Mouse (Mus musculus) myocyte (in vitro differentiated cells): ENCODE measurements around the gene Gm20388. TPM values are rescaled to one million over a fixed set of nuclear protein-coding genes. Genes with fewer than 3 reads are reported as not detected.

Experiments
- H3K27me3 ChIP-seq: one replicate; pipeline ENCODE4 v1.6.1; 2011; ENCODE audit not compliant: control insufficient read depth, insufficient read depth, insufficient read length
- H3K36me3 ChIP-seq: one replicate; pipeline ENCODE4 v1.6.1; 2011; ENCODE audit not compliant: control insufficient read depth, insufficient read depth
- H3K4me2 ChIP-seq: one replicate; pipeline ENCODE4 v1.6.1; 2011; ENCODE audit warnings: low read depth, control low read depth
- H3K4me3 ChIP-seq: one replicate; pipeline ENCODE4 v1.5.1; 2011; ENCODE audit warnings: mild to moderate bottlenecking, control low read depth, moderate library complexity
- H3K79me2 ChIP-seq: one replicate; pipeline ENCODE4 v1.6.1; 2011; ENCODE audit not compliant: control insufficient read depth, insufficient read depth
- H3ac ChIP-seq: one replicate; pipeline ENCODE4 v1.6.1; 2011; ENCODE audit not compliant: control insufficient read depth, insufficient read length
- CEBPB ChIP-seq: IDR thresholded peaks from 2 replicates; pipeline ENCODE4 v1.6.1; 2011; ENCODE audit warnings: mild to moderate bottlenecking, moderate library complexity; ENCODE audit not compliant: poor library complexity, insufficient read depth, severe bottlenecking
- E2F4 ChIP-seq: IDR thresholded peaks from one replicate; pipeline ENCODE4 v1.6.1; 2011; ENCODE audit warnings: mild to moderate bottlenecking, control low read depth, moderate library complexity; ENCODE audit not compliant: insufficient read depth
- MAX ChIP-seq: IDR thresholded peaks from one replicate; pipeline ENCODE4 v1.6.1; 2011; ENCODE audit warnings: low read depth, mild to moderate bottlenecking, control low read depth
- MYOD1 ChIP-seq, 3 experiments: IDR thresholded peaks; one replicate each; pipeline ENCODE4 v1.6.1; 2011; ENCODE audit warnings: control low read depth in 2 of 3, low read depth in 2 of 3, mild to moderate bottlenecking in 2 of 3, moderate library complexity in 1 of 3; ENCODE audit not compliant: insufficient read length in 2 of 3, control insufficient read depth in 1 of 3
- MYOG ChIP-seq, 3 experiments: IDR thresholded peaks; one replicate each; pipeline ENCODE4 v1.6.1; 2011; ENCODE audit warnings: control low read depth in 2 of 3, low read depth in 2 of 3, mild to moderate bottlenecking in 2 of 3; ENCODE audit not compliant: insufficient read length in 2 of 3, control insufficient read depth in 1 of 3, insufficient read depth in 1 of 3
- POLR2A ChIP-seq: IDR thresholded peaks from one replicate; pipeline ENCODE4 v1.6.1; 2011; ENCODE audit warnings: low read depth, mild to moderate bottlenecking, control low read depth, moderate library complexity; ENCODE audit not compliant: insufficient read length
- POLR2AphosphoS2 ChIP-seq: IDR thresholded peaks from one replicate; pipeline ENCODE4 v1.6.1; 2011; ENCODE audit warnings: low read depth, control low read depth; ENCODE audit not compliant: insufficient read length
- REST ChIP-seq: IDR thresholded peaks from one replicate; pipeline ENCODE4 v1.6.1; 2011; ENCODE audit warnings: mild to moderate bottlenecking, control low read depth, moderate library complexity; ENCODE audit not compliant: insufficient read depth, insufficient read length
- SRF ChIP-seq: IDR thresholded peaks from one replicate; pipeline ENCODE4 v1.6.1; 2011; ENCODE audit warnings: low read depth; ENCODE audit not compliant: control insufficient read depth, insufficient read length
- TCF12 ChIP-seq: IDR thresholded peaks from one replicate; pipeline ENCODE4 v1.6.1; 2011; ENCODE audit warnings: mild to moderate bottlenecking, control low read depth; ENCODE audit not compliant: poor library complexity, insufficient read depth, severe bottlenecking
- TCF3 ChIP-seq: IDR thresholded peaks from one replicate; pipeline ENCODE4 v1.6.1; 2011; ENCODE audit warnings: low read depth, control low read depth; ENCODE audit not compliant: insufficient read length
- USF1 ChIP-seq: IDR thresholded peaks from one replicate; pipeline ENCODE4 v1.6.1; 2011; ENCODE audit warnings: low read depth, mild to moderate bottlenecking, control low read depth, moderate library complexity
- polyA plus RNA-seq: library from polyadenylated mRNA; unstranded; fragments of >200 nt; fragmentation: generic; extraction: Trizol; gene quantifications from one replicate; pipeline ENCODE4 v1.2.1, GENCODE M21; 2012; ENCODE audit warnings: missing spikeins

The Gm20388 gene
- polyA plus RNA-seq, 1 experiment, result 15.3 TPM

DNA sequence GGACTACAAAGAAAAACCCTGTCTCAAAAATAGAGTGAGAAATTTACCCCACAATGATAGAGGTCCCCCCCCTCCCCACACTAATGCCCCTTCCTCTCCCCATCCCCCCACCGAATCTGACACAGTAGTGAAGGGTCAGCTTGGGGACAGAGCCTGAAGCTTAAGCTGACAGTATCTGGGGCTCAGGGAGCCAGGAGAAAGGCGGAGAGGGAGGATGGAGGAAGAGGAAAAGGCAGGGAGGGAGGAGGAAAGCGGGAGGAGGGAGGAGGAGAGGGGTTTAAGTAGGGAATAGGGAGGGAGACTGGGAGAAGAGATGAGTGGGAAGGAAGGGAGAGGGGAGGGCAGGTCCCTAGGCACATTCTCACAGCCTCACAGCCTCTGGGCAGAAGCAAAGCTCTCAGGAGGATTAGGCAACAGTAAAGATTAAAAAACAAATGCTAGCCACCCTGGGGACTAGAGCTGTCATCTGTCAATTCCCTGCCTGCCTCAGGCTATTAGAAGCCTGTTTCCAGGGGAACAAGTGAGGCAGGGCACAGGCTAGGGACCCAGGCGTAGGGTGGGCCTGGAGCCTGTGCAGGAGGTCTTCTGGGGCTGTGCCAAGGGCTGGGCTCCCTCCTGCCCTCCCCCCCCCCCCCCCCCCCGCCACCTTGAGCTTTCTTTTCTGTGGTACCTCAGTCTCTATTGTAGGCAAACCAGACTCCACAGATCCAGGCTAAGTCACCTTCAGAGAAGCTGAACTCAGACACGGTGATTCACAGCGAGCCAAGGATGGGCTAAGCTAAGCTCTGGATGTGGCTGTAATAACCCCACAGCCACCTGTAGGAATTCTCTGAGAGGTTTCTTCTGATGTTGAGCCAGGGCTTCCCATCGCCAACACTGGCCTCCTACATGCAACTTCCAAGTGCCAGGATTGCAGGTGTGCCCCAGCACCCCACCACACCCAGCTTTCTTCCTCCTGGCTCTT is 706.3 kb downstream of the Gm20388 start:
- Histone ChIP-seq H3K4me2 (no peak overlapping the region), H3K27me3 (no peaks in the 10 kb centered on the region), H3K79me2 (no peaks in the 10 kb centered on the region), H3K4me3 (no peak overlapping the region), H3K36me3 (no peaks in the 10 kb centered on the region), H3ac (no peak overlapping the region)
- TF ChIP-seq MAX (no peak), SRF (no peak), CEBPB (no peak), USF1 (no peak), MYOD1 (IDR thresholded peaks at IDR 0.05; ENCODE audit: control insufficient read depth in 1 of 3, insufficient read length in 2 of 3, low read depth in 2 of 3) (no peak), E2F4 (no peak), MYOG (IDR thresholded peaks at IDR 0.05; ENCODE audit: control insufficient read depth in 1 of 3, insufficient read depth in 1 of 3, insufficient read length in 2 of 3, low read depth in 2 of 3) (no peak), POLR2AphosphoS2 (no peak), TCF12 (no peak), TCF3 (no peak), POLR2A (no peak), REST (no peak)

DNA sequence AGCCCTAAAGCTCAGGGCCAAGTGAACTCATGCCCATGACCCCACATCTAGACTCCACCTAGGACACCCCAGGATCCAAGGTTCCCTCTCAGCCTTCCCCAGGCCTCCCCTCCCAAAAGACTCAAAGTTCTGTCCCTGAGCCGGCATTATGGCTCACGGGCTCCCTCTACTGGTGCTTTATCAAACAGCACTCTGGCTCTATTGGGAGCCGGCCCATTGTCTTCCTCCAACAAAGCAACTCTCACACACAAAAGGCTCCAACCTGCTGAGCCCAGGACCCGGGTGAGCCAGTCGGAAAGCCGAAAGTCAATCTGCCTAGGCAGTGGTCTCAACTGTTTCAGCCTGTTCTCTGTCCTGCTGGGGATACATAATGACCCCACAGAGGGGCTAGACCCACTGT is 707.5 kb downstream of the Gm20388 start:
- no peak overlapping the region for H3K4me2 ChIP-seq

DNA sequence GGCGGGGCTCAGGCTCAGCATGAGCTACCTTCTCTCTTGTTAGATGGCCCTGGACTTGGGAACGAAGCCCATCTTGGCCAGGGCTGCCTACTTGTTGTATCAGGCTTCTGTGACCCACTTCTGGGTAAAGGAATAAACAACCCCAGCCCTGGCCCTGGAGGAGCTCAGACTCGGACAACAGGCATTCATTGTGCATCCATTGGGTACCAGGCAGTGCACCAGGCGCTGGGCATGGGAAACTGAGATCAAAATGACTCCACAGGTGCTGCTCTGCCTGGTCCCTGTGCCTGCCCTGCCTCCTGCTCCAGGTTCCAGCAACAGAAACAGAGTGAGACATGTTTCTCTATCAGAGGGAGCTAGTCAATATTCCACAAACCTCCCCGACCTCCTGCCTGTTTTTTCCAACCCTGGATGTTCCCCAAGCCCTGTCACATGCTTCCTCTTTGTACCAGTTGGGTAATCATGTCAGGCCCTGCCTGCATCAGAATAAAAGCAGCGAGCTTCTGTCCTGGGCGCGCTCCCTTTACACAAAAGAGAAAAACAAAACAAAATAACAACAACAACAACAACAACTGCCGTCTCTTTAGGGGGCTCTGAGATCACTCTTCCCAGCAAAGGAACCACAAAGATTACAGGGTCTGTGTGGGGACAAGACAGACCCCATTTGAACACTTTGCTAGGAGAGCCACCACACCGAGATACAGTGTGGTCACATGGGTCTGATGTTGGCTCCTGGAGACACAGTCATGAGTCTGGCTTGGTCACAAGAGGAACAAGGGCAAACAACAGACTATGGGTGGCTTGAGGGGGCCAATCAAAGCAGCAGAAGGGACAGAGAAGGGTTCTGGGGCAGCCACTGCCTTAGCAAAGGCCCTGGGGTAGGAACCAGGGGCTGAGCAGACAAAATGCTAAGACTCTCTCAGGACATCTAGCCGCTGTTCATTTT is 708.9 kb downstream of the Gm20388 start:
- TF ChIP-seq POLR2A, result no peak
- no peaks in the 10 kb centered on the region for H3K36me3 ChIP-seq

More for the DNA sequence above, 707.5 kb downstream of the Gm20388 start:
- Histone ChIP-seq H3K79me2 (no peaks in the 10 kb centered on the region), H3K36me3 (no peaks in the 10 kb centered on the region), H3K27me3 (no peaks in the 10 kb centered on the region), H3K4me3 (no peak overlapping the region), H3ac (no peak overlapping the region)
- no peak for TF ChIP-seq REST
- TF ChIP-seq MAX, result no peak
- no peak for TF ChIP-seq E2F4
- no peak for TF ChIP-seq TCF3
- TF ChIP-seq MYOD1 (IDR thresholded peaks at IDR 0.05; ENCODE audit: control insufficient read depth in 1 of 3, insufficient read length in 2 of 3, low read depth in 2 of 3), result no peak
- TF ChIP-seq USF1, result no peak
- no peak for TF ChIP-seq POLR2AphosphoS2

DNA sequence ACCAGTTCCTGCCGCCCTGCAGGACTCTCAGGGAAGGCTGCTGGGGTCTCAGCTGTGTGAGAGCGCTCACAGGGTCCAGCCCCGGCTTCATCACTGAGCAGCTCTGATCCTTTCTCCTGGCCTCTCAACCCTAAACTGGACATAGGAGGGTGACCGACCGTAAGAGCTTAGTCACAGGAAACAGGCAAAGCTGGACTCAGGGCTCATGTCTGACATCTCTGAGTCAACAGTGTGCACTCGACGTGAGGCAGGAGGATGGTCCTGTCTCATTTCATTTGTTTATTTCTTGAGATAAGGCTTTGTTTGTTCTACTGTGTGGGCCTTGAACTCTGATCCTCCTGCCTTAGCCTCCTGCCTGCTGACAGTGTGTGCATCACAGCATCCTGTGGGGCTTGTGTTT is 709.8 kb downstream of the Gm20388 start:
- Histone ChIP-seq H3K27me3 (no peaks in the 10 kb centered on the region), H3K36me3 (no peaks in the 10 kb centered on the region), H3K79me2 (no peaks in the 10 kb centered on the region), H3K4me3 (no peak overlapping the region), H3ac (no peak overlapping the region), H3K4me2 (no peak overlapping the region)
- TF ChIP-seq E2F4, result no peak
- no peak for TF ChIP-seq TCF12
- TF ChIP-seq POLR2A, result no peak
- no peak for TF ChIP-seq MAX
- no peak for TF ChIP-seq CEBPB
- no peak for TF ChIP-seq MYOD1 (IDR thresholded peaks at IDR 0.05; ENCODE audit: control insufficient read depth in 1 of 3, insufficient read length in 2 of 3, low read depth in 2 of 3)
- no peak for TF ChIP-seq REST

More for the DNA sequence above, 708.9 kb downstream of the Gm20388 start:
- H3K79me2 ChIP-seq, result no peaks in the 10 kb centered on the region
- H3ac ChIP-seq, result no peak overlapping the region
- no peaks in the 10 kb centered on the region for H3K27me3 ChIP-seq
- no peak overlapping the region for H3K4me2 ChIP-seq
- no peak overlapping the region for H3K4me3 ChIP-seq

DNA sequence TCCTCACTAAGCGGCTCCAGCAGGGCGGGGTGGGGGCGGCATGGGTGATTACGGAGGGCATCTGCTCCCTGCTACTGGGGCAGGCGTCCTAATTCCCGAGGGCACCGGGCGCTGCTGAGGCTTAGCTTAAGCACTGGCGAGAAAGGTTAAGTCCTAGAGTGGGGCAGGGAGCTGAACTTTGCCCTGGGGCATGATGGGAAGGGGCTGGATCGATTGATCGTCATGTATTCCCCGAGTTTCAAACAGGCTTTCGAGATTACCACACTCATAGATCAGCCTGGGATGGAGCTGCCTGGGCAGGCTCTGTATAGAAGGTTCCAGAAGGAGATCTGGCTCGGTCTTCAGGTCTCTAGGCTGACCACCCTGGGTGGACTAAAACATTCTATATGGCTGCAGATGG is 711.5 kb downstream of the Gm20388 start:
- H3K4me2 ChIP-seq, result no peak overlapping the region

More for the DNA sequence above, 711.5 kb downstream of the Gm20388 start:
- Histone ChIP-seq H3K79me2 (no peaks in the 10 kb centered on the region), H3ac (no peak overlapping the region), H3K27me3 (no peaks in the 10 kb centered on the region), H3K36me3 (no peaks in the 10 kb centered on the region), H3K4me3 (no peak overlapping the region)
- no peak for TF ChIP-seq MAX
- TF ChIP-seq CEBPB, result no peak
- no peak for TF ChIP-seq POLR2AphosphoS2
